Mouse (Mus musculus) embryonic facial prominence, embryonic 10.5 days (tissue): Measurements from ENCODE around the gene Lrch3. TPM values are rescaled to one million over a fixed set of nuclear protein-coding genes. Genes with fewer than 3 reads are reported as not detected.

Source experiments
- DNase-seq: peaks from one replicate; pipeline ENCODE4 v3.0.0-alpha.2; 2017; ENCODE audit warnings: low spot score
- H3K27ac ChIP-seq: fragments of 300-500 bp; sonication (generic); replicated peaks from 2 replicates; pipeline ENCODE4 v1.5.1; 2016; ENCODE audit warnings: mild to moderate bottlenecking
- H3K27me3 ChIP-seq: fragments of 300-500 bp; sonication (generic); replicated peaks from 2 replicates; pipeline ENCODE4 v1.6.1; 2016; ENCODE audit warnings: low read depth, mild to moderate bottlenecking; ENCODE audit not compliant: poor library complexity, severe bottlenecking
- H3K36me3 ChIP-seq: fragments of 300-500 bp; sonication (generic); replicated peaks from 2 replicates; pipeline ENCODE4 v1.6.1; 2016; ENCODE audit warnings: mild to moderate bottlenecking, moderate library complexity
- H3K4me1 ChIP-seq: fragments of 300-500 bp; sonication (generic); 2 replicates; pipeline ENCODE4 v1.6.1; 2016
- H3K4me3 ChIP-seq: fragments of 300-500 bp; sonication (generic); 2 replicates; pipeline ENCODE4 v1.5.1; 2016; ENCODE audit warnings: mild to moderate bottlenecking, moderate library complexity
- H3K9me3 ChIP-seq: fragments of 300-500 bp; sonication (generic); 2 replicates; pipeline ENCODE4 v1.6.1; 2016; ENCODE audit warnings: mild to moderate bottlenecking
- WGBS: fragments of 180-500 bp; shearing (Covaris S2); methylation state at CpG from one replicate; pipeline ENCODE4 v1.1.7; 2016; 5-methylcytosine and 5-hydroxymethylcytosine counted together
- polyA plus RNA-seq: library from polyadenylated mRNA; unstranded; fragments of >200 nt; fragmentation: Nextera tagmentation; extraction: Ambion mirVana; gene quantifications from 2 replicates; pipeline ENCODE4 v1.2.1, GENCODE M21; 2016

Gene Lrch3
- polyA plus RNA-seq, 1 experiment from 2014 or later: 32.3 TPM

DNA sequence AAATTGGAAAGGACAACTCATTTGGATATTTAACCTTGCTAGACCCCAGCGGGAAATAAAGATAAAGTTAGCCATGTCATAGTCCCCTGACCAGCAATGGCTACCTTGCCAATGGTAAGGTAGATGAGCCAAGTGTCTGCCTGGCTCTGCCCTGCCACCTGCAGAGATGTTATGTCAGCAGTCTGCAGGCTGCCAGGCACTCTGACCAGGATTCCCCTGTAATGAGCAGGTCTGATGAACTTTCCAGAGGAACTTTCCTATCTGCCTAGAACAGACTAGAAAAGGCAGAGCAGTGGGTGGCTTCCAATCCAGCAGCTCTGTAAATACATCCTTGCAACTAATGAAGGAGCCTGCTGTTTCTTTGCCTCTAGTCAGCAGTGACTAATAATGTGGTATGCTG is 101.0 kb downstream of the Lrch3 start:
- H3K27me3 ChIP-seq: no peaks in the 10 kb centered on the region
- H3K36me3 ChIP-seq: peaks cover 66% of the 10 kb centered on the region
- H3K4me3 ChIP-seq: no peak overlapping the region
- no peaks in the 10 kb centered on the region for H3K9me3 ChIP-seq
- DNase-seq: no peak
- H3K4me1 ChIP-seq: 0 out of 2 replicates have a peak, but pooled peaks cover 2% of the 10 kb centered on the region
- WGBS: 79% methylated on average over 1 of the region's 1 CpGs
- H3K27ac ChIP-seq: no peak overlapping the region

DNA sequence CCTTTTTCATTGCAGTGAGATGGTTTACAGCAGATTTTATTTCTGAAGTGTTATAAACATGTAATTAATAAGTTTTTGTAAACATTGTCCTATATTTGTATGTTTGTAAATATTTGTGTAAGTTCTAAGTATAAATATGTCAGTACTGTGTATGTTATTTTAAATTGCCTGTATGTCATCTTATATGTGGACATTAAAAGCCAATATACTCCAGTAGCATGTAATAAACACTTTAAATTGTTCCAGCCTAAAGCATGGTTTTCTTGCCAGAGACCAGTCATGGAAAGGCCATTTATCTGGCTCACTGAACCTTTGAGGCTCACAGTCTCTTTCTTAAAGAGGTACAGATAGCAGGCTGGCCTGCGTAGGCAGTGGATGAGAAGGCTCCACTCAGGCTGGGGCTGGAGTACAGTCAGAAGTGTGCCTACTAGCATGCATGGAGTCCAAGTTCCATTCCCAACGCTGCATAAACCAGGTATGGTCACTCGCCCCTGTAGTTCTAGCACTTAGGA is 101.6 kb downstream of the Lrch3 start:
- Histone ChIP-seq H3K27ac (no peak overlapping the region), H3K4me1 (0 out of 2 replicates have a peak, but pooled peaks cover 2% of the 10 kb centered on the region), H3K36me3 (peaks cover 61% of the 10 kb centered on the region), H3K27me3 (no peaks in the 10 kb centered on the region), H3K9me3 (no peaks in the 10 kb centered on the region), H3K4me3 (no peak overlapping the region)
- DNase-seq: no peak
- 94% methylated on average over 3 of the region's 3 CpGs for WGBS

DNA sequence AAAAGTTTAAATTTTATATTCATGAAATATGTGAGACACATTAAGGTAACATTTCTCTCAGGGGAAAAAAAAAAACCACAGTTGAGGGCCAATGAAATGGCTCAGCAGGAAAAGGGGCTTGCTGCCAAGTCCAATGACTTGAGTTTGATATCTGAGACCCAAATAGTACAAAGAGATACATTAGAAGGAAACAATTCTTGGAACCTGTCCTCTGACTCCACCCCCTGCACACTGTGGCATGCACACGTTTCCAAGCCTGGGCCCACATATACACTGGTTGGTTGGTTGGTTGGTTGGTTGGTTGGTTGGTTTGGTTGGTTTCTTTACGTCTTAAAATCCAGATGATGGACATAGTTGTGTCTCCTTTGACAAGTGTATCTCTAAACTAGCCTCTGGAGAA is 102.1 kb downstream of the Lrch3 start:
- H3K4me3 ChIP-seq: no peak overlapping the region
- no peak overlapping the region for H3K27ac ChIP-seq
- 0 out of 2 replicates have a peak, but pooled peaks cover 2% of the 10 kb centered on the region for H3K4me1 ChIP-seq
- H3K36me3 ChIP-seq: peaks cover 55% of the 10 kb centered on the region
- no peak for DNase-seq
- H3K9me3 ChIP-seq: no peaks in the 10 kb centered on the region
- no peaks in the 10 kb centered on the region for H3K27me3 ChIP-seq
- WGBS: 94% methylated on average over 2 of the region's 2 CpGs

DNA sequence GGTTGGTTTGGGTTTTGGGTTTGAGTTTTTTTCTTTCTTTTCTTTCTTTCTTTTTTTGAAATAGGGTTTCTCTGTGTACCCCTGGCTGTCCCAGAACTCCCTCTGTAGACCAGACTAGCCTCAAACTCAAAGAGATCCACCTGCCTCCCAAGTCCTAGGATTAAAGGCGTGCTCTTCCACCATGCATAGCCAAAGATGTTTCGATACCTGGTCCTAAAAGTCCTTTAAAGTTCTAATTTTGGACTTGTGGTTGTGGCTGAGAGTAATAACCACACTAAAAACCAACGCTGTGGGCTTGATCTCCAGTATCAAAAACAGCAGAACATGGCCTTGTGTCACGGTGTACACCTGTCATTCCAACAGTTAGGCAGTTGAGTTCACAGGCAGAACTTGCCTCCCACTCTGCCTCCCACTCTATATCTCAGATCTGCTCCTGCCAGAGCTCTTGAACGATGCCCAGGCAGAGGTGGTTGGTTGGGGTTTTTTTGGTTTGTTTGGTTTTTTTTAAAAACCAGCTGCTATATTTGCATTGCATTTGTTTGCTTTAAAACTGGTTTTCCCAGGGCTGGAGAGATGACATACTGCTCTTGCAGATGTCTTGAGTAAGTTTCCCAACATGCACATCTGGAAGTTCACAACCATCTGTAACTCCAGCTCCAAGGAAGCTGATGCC is 103.9 kb downstream of the Lrch3 start:
- no peak overlapping the region for H3K27ac ChIP-seq
- peaks cover 42% of the 10 kb centered on the region for H3K36me3 ChIP-seq
- no peaks in the 10 kb centered on the region for H3K27me3 ChIP-seq
- H3K4me3 ChIP-seq: no peak overlapping the region
- no peaks in the 10 kb centered on the region for H3K9me3 ChIP-seq
- H3K4me1 ChIP-seq: 0 out of 2 replicates have a peak, but pooled peaks cover 2% of the 10 kb centered on the region
- DNase-seq: no peak
- 89% methylated on average over 5 of the region's 5 CpGs for WGBS

DNA sequence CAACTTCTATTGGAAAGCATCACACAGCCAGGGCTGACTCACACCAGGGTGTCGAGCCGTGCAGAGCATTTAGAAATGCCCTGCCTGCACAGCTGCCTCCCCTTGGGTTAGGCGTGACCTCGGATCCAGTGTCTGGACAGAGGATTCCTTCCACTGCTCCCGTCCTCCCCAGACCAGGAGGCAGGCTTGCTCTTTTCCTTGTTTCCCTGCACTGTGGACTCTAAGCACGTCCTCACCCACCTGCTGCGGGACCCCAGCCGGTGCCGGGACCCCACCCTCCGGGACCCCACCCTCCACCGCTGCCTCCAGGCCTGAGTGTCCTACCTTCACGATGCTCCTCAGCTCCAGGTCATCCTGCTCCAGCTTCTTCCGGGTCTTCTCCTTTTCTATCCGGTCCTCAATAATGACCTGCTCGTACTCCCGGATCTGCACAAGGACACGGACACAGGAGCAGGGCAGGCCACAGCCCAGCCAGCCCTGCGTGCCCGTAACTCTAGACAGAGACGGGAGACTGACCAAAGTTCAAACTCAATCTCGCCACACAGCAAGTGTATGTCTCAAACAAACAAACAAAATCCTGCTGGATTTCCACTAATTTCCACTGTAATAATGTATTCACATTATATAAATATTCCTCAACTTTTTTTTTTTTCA is 105.3 kb downstream of the Lrch3 start:
- WGBS: 78% methylated on average over 21 of the region's 21 CpGs
- Histone ChIP-seq H3K27me3 (no peaks in the 10 kb centered on the region), H3K36me3 (peaks cover 28% of the 10 kb centered on the region), H3K4me1 (0 out of 2 replicates have a peak, but pooled peaks cover 2% of the 10 kb centered on the region), H3K27ac (peak overlapping the region; percentile 14; the same call in 1 of the 2 replicates), H3K4me3 (no peak overlapping the region), H3K9me3 (no peaks in the 10 kb centered on the region)
- no peak for DNase-seq

DNA sequence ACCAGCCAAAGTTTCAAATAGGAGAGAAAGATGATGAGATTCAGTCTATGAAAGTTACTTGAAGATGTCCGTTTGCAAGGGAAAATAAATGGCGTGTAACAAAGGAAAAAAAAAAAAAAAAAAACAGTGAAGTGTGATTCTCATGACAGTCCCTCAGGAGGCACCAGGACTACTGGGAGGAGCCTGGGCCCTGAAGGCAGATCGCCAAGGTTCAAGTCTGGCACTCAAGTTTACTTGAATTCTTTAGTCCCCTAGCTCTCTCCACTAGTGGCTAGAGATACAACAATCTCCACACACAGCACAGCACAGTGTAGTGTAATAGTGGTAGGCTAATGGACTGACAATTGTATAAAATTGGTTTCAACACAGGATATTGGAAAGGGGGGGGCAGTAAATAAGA is 107.5 kb downstream of the Lrch3 start:
- no peak overlapping the region for H3K4me3 ChIP-seq
- H3K9me3 ChIP-seq: no peaks in the 10 kb centered on the region
- no peaks in the 10 kb centered on the region for H3K27me3 ChIP-seq
- H3K27ac ChIP-seq: no peak overlapping the region
- 79% methylated on average over 3 of the region's 3 CpGs for WGBS
- H3K36me3 ChIP-seq: peaks cover 9% of the 10 kb centered on the region
- no peak for DNase-seq
- H3K4me1 ChIP-seq: 0 out of 2 replicates have a peak, but pooled peaks cover 2% of the 10 kb centered on the region

DNA sequence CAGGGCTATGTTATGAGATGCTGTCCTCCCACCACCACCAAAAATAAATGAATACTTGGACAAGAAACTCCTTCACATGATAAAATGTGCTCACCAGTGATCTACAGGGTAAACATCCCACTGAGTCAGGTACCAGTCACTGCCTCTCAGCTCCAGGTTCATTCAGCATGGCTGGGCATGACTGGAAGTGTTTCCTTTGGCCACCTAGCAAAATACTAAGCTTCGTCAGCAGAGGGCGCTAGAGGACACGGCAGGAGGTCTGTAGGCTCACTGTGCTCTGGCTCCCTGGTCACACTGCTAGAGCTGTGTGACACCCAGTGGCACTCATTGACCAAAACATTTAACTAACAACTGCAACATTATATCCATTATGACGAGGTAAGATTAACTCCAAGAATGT is 109.8 kb downstream of the Lrch3 start:
- WGBS: 6% methylated on average over 4 of the region's 4 CpGs
- H3K4me3 ChIP-seq: no peak overlapping the region

DNA sequence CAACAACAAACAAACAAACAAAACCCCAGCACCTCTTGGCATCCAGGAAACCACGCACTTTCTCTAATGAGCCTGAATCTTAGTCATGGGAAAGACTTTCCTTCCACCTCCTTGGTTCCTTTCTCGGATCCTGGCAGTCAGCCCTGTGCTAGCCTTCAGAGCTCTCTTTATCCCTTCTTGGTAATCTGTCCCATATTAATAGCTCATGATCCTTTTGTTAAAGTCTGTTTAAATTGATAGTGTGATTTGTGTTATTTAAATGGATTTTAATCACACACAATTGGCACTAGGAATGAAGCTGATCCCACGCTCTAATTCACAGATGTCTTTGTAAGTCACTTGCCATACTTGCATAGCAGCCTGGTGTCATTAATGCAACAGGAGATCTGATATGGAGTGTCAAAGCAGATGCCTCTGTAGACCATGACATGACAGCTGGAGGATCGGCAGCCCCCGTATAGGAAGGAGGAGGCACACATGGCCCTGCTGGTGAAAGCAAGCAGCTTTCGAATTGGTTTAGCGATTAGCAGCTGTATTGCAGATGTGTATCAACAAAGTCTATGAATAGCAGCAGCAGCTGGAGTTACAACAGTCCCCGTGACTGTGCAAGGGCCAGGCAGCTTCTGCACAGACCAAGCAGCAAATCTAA is 110.7 kb downstream of the Lrch3 start:
- WGBS: 84% methylated on average over 8 of the region's 8 CpGs
- no peak overlapping the region for H3K27ac ChIP-seq
- no peak for DNase-seq
- H3K4me1 ChIP-seq: no peaks in the 10 kb centered on the region
- no peak overlapping the region for H3K4me3 ChIP-seq
- no peaks in the 10 kb centered on the region for H3K9me3 ChIP-seq
- no peaks in the 10 kb centered on the region for H3K36me3 ChIP-seq
- no peaks in the 10 kb centered on the region for H3K27me3 ChIP-seq

More for the DNA sequence above, 109.8 kb downstream of the Lrch3 start:
- Histone ChIP-seq H3K4me1 (0 out of 2 replicates have a peak, but pooled peaks cover 2% of the 10 kb centered on the region), H3K36me3 (no peaks in the 10 kb centered on the region), H3K27me3 (no peaks in the 10 kb centered on the region), H3K27ac (no peak overlapping the region), H3K9me3 (no peaks in the 10 kb centered on the region)
- DNase-seq: peak; percentile 86

DNA sequence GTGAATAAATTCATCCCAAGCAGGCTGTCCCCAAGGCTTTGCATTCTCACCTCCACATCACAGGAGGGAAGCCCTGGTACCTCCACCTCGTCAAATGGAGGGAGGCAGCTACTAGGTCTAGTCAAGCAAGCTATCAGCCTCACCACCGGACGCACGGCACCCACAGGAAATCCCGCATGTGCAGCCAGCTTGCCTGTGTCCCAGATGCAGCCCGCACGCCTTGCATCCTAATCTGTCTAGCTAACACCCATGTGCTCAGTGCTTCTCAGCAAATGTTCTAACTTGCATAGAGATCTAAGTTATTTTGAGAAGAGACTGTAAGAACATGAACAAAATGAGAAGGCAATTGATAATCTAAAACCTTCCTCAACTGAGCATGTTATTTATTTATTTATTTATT is 112.5 kb downstream of the Lrch3 start:
- Histone ChIP-seq H3K27ac (no peak overlapping the region), H3K4me3 (no peak overlapping the region), H3K27me3 (no peaks in the 10 kb centered on the region), H3K36me3 (no peaks in the 10 kb centered on the region), H3K4me1 (no peaks in the 10 kb centered on the region), H3K9me3 (no peaks in the 10 kb centered on the region)
- DNase-seq: no peak
- WGBS: 82% methylated on average over 7 of the region's 7 CpGs

DNA sequence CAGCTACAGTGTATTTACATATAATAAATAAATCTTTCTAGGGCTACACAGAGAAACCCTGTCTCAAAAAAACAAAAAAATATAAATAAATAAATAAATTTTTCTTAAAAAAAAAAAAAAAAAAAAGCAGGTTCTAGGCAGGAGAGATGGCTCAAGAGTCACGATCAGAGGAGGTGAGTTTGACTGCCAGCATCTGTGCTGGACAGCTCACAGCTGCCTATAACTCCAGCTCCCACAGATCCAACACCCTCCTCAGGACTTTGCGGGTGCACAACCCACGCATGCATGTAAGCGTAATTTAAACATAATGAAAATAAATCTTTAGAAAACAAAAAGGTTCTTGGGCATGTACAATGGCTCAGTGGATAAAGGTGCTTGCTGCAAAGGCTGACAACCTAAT is 122.1 kb downstream of the Lrch3 start:
- Histone ChIP-seq H3K27me3 (no peaks in the 10 kb centered on the region), H3K27ac (no peak overlapping the region), H3K9me3 (no peaks in the 10 kb centered on the region), H3K36me3 (no peaks in the 10 kb centered on the region), H3K4me1 (peaks cover 7% of the 10 kb centered on the region), H3K4me3 (no peak overlapping the region)
- DNase-seq: no peak
- 79% methylated on average over 4 of the region's 4 CpGs for WGBS

DNA sequence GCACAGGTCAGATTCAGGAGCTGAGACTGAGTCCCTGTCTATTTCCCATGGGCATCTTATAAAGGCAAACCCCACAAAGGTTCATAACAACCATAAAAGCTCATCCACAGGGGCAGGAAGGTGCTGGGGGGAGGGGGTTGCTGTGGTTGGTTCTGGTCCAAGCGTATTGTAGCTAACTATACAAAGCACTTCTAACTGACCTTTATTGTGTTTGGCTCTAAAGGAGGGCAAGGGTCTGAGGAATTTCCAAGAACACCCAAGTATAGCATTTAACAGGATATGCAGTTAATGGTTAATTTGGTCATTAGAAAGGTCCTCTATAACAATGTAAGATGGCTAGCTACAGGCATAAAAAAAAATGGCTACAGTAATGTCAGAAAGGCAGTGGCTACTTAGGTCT is 128.8 kb downstream of the Lrch3 start:
- DNase-seq: no peak
- Histone ChIP-seq H3K9me3 (no peaks in the 10 kb centered on the region), H3K4me3 (no peak overlapping the region), H3K27ac (no peak overlapping the region), H3K27me3 (no peaks in the 10 kb centered on the region), H3K36me3 (no peaks in the 10 kb centered on the region), H3K4me1 (no peaks in the 10 kb centered on the region)
- WGBS: 74% methylated on average over 1 of the region's 1 CpGs

DNA sequence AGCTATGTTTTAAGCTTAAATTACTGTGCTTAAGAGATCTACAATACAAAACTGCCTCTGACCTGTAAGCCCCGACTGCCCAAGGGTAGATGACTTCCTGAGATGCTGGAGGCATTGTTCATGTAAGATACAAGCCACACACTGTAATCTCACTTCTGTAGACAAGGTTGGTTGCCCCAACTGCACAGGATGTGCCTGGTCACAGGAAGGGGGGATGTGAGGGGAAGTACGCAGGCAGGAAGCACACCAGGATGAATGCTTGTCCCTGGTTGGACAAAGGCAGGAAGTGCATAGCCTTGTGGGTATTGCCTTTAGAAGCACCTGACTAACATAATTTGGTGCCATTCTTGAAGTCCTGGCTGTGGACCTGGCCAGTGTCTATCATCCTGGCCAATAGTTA is 129.4 kb downstream of the Lrch3 start:
- Histone ChIP-seq H3K4me1 (no peaks in the 10 kb centered on the region), H3K4me3 (no peak overlapping the region), H3K36me3 (0 out of 2 replicates have a peak, but pooled peaks cover 2% of the 10 kb centered on the region), H3K9me3 (no peaks in the 10 kb centered on the region), H3K27ac (no peak overlapping the region), H3K27me3 (no peaks in the 10 kb centered on the region)
- 73% methylated on average over 2 of the region's 2 CpGs for WGBS
- no peak for DNase-seq
